Mouse (Mus musculus): ENCODE measurements around the gene A2ml1.

GRCm38 (mm10) chr6:128602026-128602425, 20.6 kb upstream of the A2ml1 start:
- TF ChIP-seq EP300 (optimal IDR thresholded peaks at IDR 0.05) = no peak
- TF ChIP-seq CTCF (IDR thresholded peaks at IDR 0.05; ENCODE audit: low read depth) = no peak

All from stomach, postnatal 0 days (tissue).